Mouse (Mus musculus) B cell, adult 67 days (primary cell): Measurements from ENCODE around the gene Cntn1. TPM values are rescaled to one million over a fixed set of nuclear protein-coding genes. Genes with fewer than 3 reads are reported as not detected.

Experiments
- total RNA-seq, 2 experiments: library from RNA; stranded (reverse); gene quantifications; 4 replicates each; pipeline ENCODE4 v1.2.4; 2023

Cntn1 gene
- total RNA-seq: not detected

DNA sequence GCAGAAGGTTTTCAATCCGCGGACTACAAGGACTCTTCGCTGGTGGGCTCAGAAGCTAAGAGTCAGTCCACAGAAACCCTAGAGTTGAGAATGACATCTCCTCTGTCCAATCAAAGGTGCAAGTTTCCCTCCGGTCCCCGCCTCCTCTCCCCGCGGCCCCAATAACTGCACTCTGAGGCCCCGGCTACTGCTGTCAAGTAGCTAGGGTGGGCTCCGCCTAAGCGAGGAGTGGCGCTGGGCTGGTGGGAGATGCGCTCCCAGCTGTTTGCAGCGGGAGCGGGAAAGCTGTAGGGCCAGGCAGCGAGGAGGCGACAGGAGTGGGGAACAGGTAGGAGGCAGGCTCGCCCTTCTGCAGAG is at the start of gene Cntn1:
Gene Cntn1, plus strand, starts transcription at position 170 of the 357 bp plus-strand sequence.

Other genes with a start within 250 kb of the Cntn1 start
- gene Smgc, start 212.9 kb upstream of the Cntn1 start, total RNA-seq: not detected